Mouse (Mus musculus): ENCODE measurements around the gene Shkbp1. TPM values are rescaled to one million over a fixed set of nuclear protein-coding genes. Genes with fewer than 3 reads are reported as not detected.
A peak's percentile ranks its signal among the peaks of the same experiment; 100 is the strongest.

Shkbp1 gene
- polyA plus RNA-seq, 1 experiment from 2014 or later, result 41.0 TPM

GRCm38 (mm10) chr7:27389213-27389612, 33.4 kb upstream of the Shkbp1 start:
- H3K4me3 ChIP-seq (ENCODE audit: low read length), result no peak overlapping the region
- no peak for ATAC-seq (ENCODE audit: low FRiP score, low TSS enrichment)
- H3K9ac ChIP-seq (ENCODE audit: low read depth, low read length), result no peak overlapping the region
- H3K36me3 ChIP-seq (ENCODE audit: control insufficient read depth, insufficient read depth, low read length), result no peaks in the 10 kb centered on the region
- 77% methylated on average over 6 of the region's 6 CpGs for WGBS
- H3K27me3 ChIP-seq (ENCODE audit: control insufficient read depth, insufficient read depth, low read length), result peaks cover 29% of the 10 kb centered on the region
- no peak overlapping the region for H3K27ac ChIP-seq (ENCODE audit: low read depth, low read length)
- no peaks in the 10 kb centered on the region for H3K9me3 ChIP-seq (ENCODE audit: control insufficient read depth, low read length)
- H3K4me1 ChIP-seq (ENCODE audit: control insufficient read depth, insufficient read depth, low read length), result no peaks in the 10 kb centered on the region
- no peak overlapping the region for H3K4me2 ChIP-seq (replicated peaks; ENCODE audit: low read depth, low read length)

GRCm38 (mm10) chr7:27384731-27385130, 28.9 kb upstream of the Shkbp1 start:
- peak; percentile 79 for ATAC-seq (ENCODE audit: low FRiP score, low TSS enrichment)
- no peaks in the 10 kb centered on the region for H3K4me1 ChIP-seq (ENCODE audit: control insufficient read depth, insufficient read depth, low read length)
- H3K36me3 ChIP-seq (ENCODE audit: control insufficient read depth, insufficient read depth, low read length), result no peaks in the 10 kb centered on the region
- H3K27me3 ChIP-seq (ENCODE audit: control insufficient read depth, insufficient read depth, low read length), result no peaks in the 10 kb centered on the region
- no peak overlapping the region for H3K9ac ChIP-seq (ENCODE audit: low read depth, low read length)
- no peaks in the 10 kb centered on the region for H3K9me3 ChIP-seq (ENCODE audit: control insufficient read depth, low read length)
- no peak overlapping the region for H3K4me2 ChIP-seq (replicated peaks; ENCODE audit: low read depth, low read length)
- no peak overlapping the region for H3K4me3 ChIP-seq (ENCODE audit: low read length)
- WGBS, result 37% methylated on average over 4 of the region's 4 CpGs
- H3K27ac ChIP-seq (ENCODE audit: low read depth, low read length), result no peak overlapping the region

- no peak for ATAC-seq (ENCODE audit: low FRiP score, low TSS enrichment)
- H3K9me3 ChIP-seq (ENCODE audit: control insufficient read depth, low read length), result no peaks in the 10 kb centered on the region
- no peak overlapping the region for H3K4me2 ChIP-seq (replicated peaks; ENCODE audit: low read depth, low read length)
- H3K9ac ChIP-seq (ENCODE audit: low read depth, low read length), result no peak overlapping the region
- 72% methylated on average over 5 of the region's 5 CpGs for WGBS
- no peaks in the 10 kb centered on the region for H3K4me1 ChIP-seq (ENCODE audit: control insufficient read depth, insufficient read depth, low read length)
- H3K27me3 ChIP-seq (ENCODE audit: control insufficient read depth, insufficient read depth, low read length), result no peaks in the 10 kb centered on the region
- no peaks in the 10 kb centered on the region for H3K36me3 ChIP-seq (ENCODE audit: control insufficient read depth, insufficient read depth, low read length)
- no peak overlapping the region for H3K4me3 ChIP-seq (ENCODE audit: low read length)
- no peak overlapping the region for H3K27ac ChIP-seq (ENCODE audit: low read depth, low read length)
These were observed 28.3 kb upstream of the Shkbp1 start for GRCm38 (mm10) chr7:27384134-27384533.

GRCm38 (mm10) chr7:27383233-27383632, 27.4 kb upstream of the Shkbp1 start:
- H3K27me3 ChIP-seq (ENCODE audit: control insufficient read depth, insufficient read depth, low read length), result no peaks in the 10 kb centered on the region
- ATAC-seq (ENCODE audit: low FRiP score, low TSS enrichment), result no peak
- no peaks in the 10 kb centered on the region for H3K9me3 ChIP-seq (ENCODE audit: control insufficient read depth, low read length)
- H3K36me3 ChIP-seq (ENCODE audit: control insufficient read depth, insufficient read depth, low read length), result no peaks in the 10 kb centered on the region
- H3K4me2 ChIP-seq (replicated peaks; ENCODE audit: low read depth, low read length), result no peak overlapping the region
- 74% methylated on average over 1 of the region's 1 CpGs for WGBS
- no peak overlapping the region for H3K9ac ChIP-seq (ENCODE audit: low read depth, low read length)
- H3K27ac ChIP-seq (ENCODE audit: low read depth, low read length), result no peak overlapping the region
- H3K4me1 ChIP-seq (ENCODE audit: control insufficient read depth, insufficient read depth, low read length), result no peaks in the 10 kb centered on the region
- H3K4me3 ChIP-seq (ENCODE audit: low read length), result no peak overlapping the region

GRCm38 (mm10) chr7:27381560-27381959, 25.7 kb upstream of the Shkbp1 start:
- peaks cover 11% of the 10 kb centered on the region for H3K27me3 ChIP-seq (ENCODE audit: control insufficient read depth, insufficient read depth, low read length)
- 64% methylated on average over 4 of the region's 4 CpGs for WGBS

GRCm38 (mm10) chr7:27381009-27381408, 25.2 kb upstream of the Shkbp1 start:
- no peaks in the 10 kb centered on the region for H3K9me3 ChIP-seq (ENCODE audit: control insufficient read depth, low read length)
- ATAC-seq (ENCODE audit: low FRiP score, low TSS enrichment), result no peak
- H3K36me3 ChIP-seq (ENCODE audit: control insufficient read depth, insufficient read depth, low read length), result no peaks in the 10 kb centered on the region
- H3K9ac ChIP-seq (ENCODE audit: low read depth, low read length), result no peak overlapping the region
- WGBS, result 47% methylated on average over 1 of the region's 1 CpGs
- H3K4me3 ChIP-seq (ENCODE audit: low read length), result no peak overlapping the region
- no peak overlapping the region for H3K4me2 ChIP-seq (replicated peaks; ENCODE audit: low read depth, low read length)
- H3K4me1 ChIP-seq (ENCODE audit: control insufficient read depth, insufficient read depth, low read length), result no peaks in the 10 kb centered on the region
- peaks cover 13% of the 10 kb centered on the region for H3K27me3 ChIP-seq (ENCODE audit: control insufficient read depth, insufficient read depth, low read length)
- no peak overlapping the region for H3K27ac ChIP-seq (ENCODE audit: low read depth, low read length)

More at GRCm38 (mm10) chr7:27381560-27381959, 25.7 kb upstream of the Shkbp1 start:
- Histone ChIP-seq H3K9ac (ENCODE audit: low read depth, low read length) (no peak overlapping the region), H3K36me3 (ENCODE audit: control insufficient read depth, insufficient read depth, low read length) (no peaks in the 10 kb centered on the region), H3K4me1 (ENCODE audit: control insufficient read depth, insufficient read depth, low read length) (no peaks in the 10 kb centered on the region), H3K4me2 (replicated peaks; ENCODE audit: low read depth, low read length) (no peak overlapping the region), H3K9me3 (ENCODE audit: control insufficient read depth, low read length) (no peaks in the 10 kb centered on the region), H3K27ac (ENCODE audit: low read depth, low read length) (no peak overlapping the region), H3K4me3 (ENCODE audit: low read length) (no peak overlapping the region)
- no peak for ATAC-seq (ENCODE audit: low FRiP score, low TSS enrichment)

GRCm38 (mm10) chr7:27379836-27380235, 24.0 kb upstream of the Shkbp1 start:
- Histone ChIP-seq H3K9me3 (ENCODE audit: control insufficient read depth, low read length) (no peaks in the 10 kb centered on the region), H3K27ac (ENCODE audit: low read depth, low read length) (no peak overlapping the region), H3K36me3 (ENCODE audit: control insufficient read depth, insufficient read depth, low read length) (no peaks in the 10 kb centered on the region), H3K27me3 (ENCODE audit: control insufficient read depth, insufficient read depth, low read length) (peaks cover 23% of the 10 kb centered on the region), H3K4me2 (replicated peaks; ENCODE audit: low read depth, low read length) (no peak overlapping the region), H3K4me1 (ENCODE audit: control insufficient read depth, insufficient read depth, low read length) (no peaks in the 10 kb centered on the region), H3K9ac (ENCODE audit: low read depth, low read length) (no peak overlapping the region), H3K4me3 (ENCODE audit: low read length) (no peak overlapping the region)
- 89% methylated on average over 6 of the region's 6 CpGs for WGBS
- no peak for ATAC-seq (ENCODE audit: low FRiP score, low TSS enrichment)

GRCm38 (mm10) chr7:27378431-27378830, 22.6 kb upstream of the Shkbp1 start:
- H3K4me1 ChIP-seq (ENCODE audit: control insufficient read depth, insufficient read depth, low read length), result no peaks in the 10 kb centered on the region
- H3K4me2 ChIP-seq (replicated peaks; ENCODE audit: low read depth, low read length), result no peak overlapping the region
- no peak overlapping the region for H3K27ac ChIP-seq (ENCODE audit: low read depth, low read length)
- peaks cover 35% of the 10 kb centered on the region for H3K27me3 ChIP-seq (ENCODE audit: control insufficient read depth, insufficient read depth, low read length)
- no peak overlapping the region for H3K4me3 ChIP-seq (ENCODE audit: low read length)
- no peaks in the 10 kb centered on the region for H3K36me3 ChIP-seq (ENCODE audit: control insufficient read depth, insufficient read depth, low read length)
- no peak overlapping the region for H3K9ac ChIP-seq (ENCODE audit: low read depth, low read length)
- no peaks in the 10 kb centered on the region for H3K9me3 ChIP-seq (ENCODE audit: control insufficient read depth, low read length)
- 21% methylated on average over 4 of the region's 4 CpGs for WGBS
- ATAC-seq (ENCODE audit: low FRiP score, low TSS enrichment), result no peak; the same call in 1 of the 2 replicates

GRCm38 (mm10) chr7:27375274-27375673, 19.5 kb upstream of the Shkbp1 start:
- peak overlapping the region; percentile 7 for H3K4me3 ChIP-seq (ENCODE audit: low read length)
- H3K9me3 ChIP-seq (ENCODE audit: control insufficient read depth, low read length), result peaks cover 1% of the 10 kb centered on the region
- H3K4me2 ChIP-seq (replicated peaks; ENCODE audit: low read depth, low read length), result peak overlapping the region; percentile 22; the same call in 1 of the 2 replicates
- ATAC-seq (ENCODE audit: low FRiP score, low TSS enrichment), result no peak
- WGBS, result under 1% methylated on average over 21 of the region's 22 CpGs
- H3K36me3 ChIP-seq (ENCODE audit: control insufficient read depth, insufficient read depth, low read length), result no peaks in the 10 kb centered on the region
- H3K27ac ChIP-seq (ENCODE audit: low read depth, low read length), result no peak overlapping the region
- H3K27me3 ChIP-seq (ENCODE audit: control insufficient read depth, insufficient read depth, low read length), result peaks cover 64% of the 10 kb centered on the region
- no peak overlapping the region for H3K9ac ChIP-seq (ENCODE audit: low read depth, low read length)
- H3K4me1 ChIP-seq (ENCODE audit: control insufficient read depth, insufficient read depth, low read length), result no peaks in the 10 kb centered on the region
